Mouse (Mus musculus) MEL (cell line): ENCODE results near the gene Daglb. TPM values are rescaled to one million over a fixed set of nuclear protein-coding genes. Genes with fewer than 3 reads are reported as not detected.
A peak's percentile ranks its signal among the peaks of the same experiment; 100 is the strongest.

Source experiments
- DNase-seq: peaks from one replicate; pipeline ENCODE4 v3.0.0; 2011; ENCODE audit warnings: low read depth, low spot score
- H3K27ac ChIP-seq: 2 replicates; pipeline ENCODE4 v1.5.1; 2012; ENCODE audit warnings: low read depth, mild to moderate bottlenecking, control low read depth, low read length, moderate library complexity; ENCODE audit not compliant: control insufficient read depth
- H3K27me3 ChIP-seq, 2 experiments: fragments of 150-350 bp in 1 of 2; sonication (generic) in 1 of 2; 2 replicates each; pipeline ENCODE4 v1.6.1; 2012; ENCODE audit warnings: low read length in 2 of 2, mild to moderate bottlenecking in 2 of 2, improper control_type of control experiment in 1 of 2, moderate library complexity in 1 of 2; ENCODE audit not compliant: insufficient read depth in 2 of 2, control insufficient read depth in 1 of 2
- H3K36me3 ChIP-seq, 2 experiments: 2 replicates each; pipeline ENCODE4 v1.6.1; 2012 to 2014; ENCODE audit warnings: low read length in 2 of 2, improper control_type of control experiment in 1 of 2, inconsistent platforms in 1 of 2, mild to moderate bottlenecking in 1 of 2; ENCODE audit not compliant: insufficient read depth in 2 of 2, control insufficient read depth in 1 of 2
- H3K4me1 ChIP-seq, 2 experiments: fragments of 150-350 bp in 1 of 2; sonication (generic) in 1 of 2; 2 replicates each; pipeline ENCODE4 v1.6.1; 2012; ENCODE audit warnings: low read length in 2 of 2, improper control_type of control experiment in 1 of 2, mild to moderate bottlenecking in 1 of 2; ENCODE audit not compliant: insufficient read depth in 2 of 2, control insufficient read depth in 1 of 2
- H3K4me3 ChIP-seq, 2 experiments: fragments of 150-350 bp in 1 of 2; sonication (generic) in 1 of 2; 2 replicates each; pipeline ENCODE4 v1.5.1; 2012; ENCODE audit warnings: low read depth in 2 of 2, low read length in 2 of 2, mild to moderate bottlenecking in 2 of 2, moderate library complexity in 2 of 2, control low read depth in 1 of 2, improper control_type of control experiment in 1 of 2; ENCODE audit not compliant: control insufficient read depth in 1 of 2, insufficient read depth in 1 of 2
- H3K79me2 ChIP-seq: 2 replicates; pipeline ENCODE4 v1.6.1; 2012; ENCODE audit warnings: mild to moderate bottlenecking, low read length, moderate library complexity; ENCODE audit not compliant: control insufficient read depth, poor library complexity, insufficient read depth
- H3K9ac ChIP-seq: 2 replicates; pipeline ENCODE4 v1.6.1; 2012; ENCODE audit warnings: low read depth, mild to moderate bottlenecking, control low read depth, low read length, moderate library complexity; ENCODE audit not compliant: control insufficient read depth, poor library complexity, severe bottlenecking
- H3K9me3 ChIP-seq: fragments of 150-350 bp; sonication (generic); replicated peaks from 2 replicates; pipeline ENCODE4 v1.6.1; 2012; ENCODE audit warnings: mild to moderate bottlenecking, low read length, improper control_type of control experiment, moderate library complexity; ENCODE audit not compliant: insufficient read depth
- CTCF ChIP-seq, 3 experiments: IDR thresholded peaks in 2 of 3; conservative IDR thresholded peaks in 1 of 3; 2 replicates each; pipeline ENCODE4 v1.5.1; 2011 to 2012; ENCODE audit warnings: low read length in 3 of 3, low read depth in 2 of 3, mild to moderate bottlenecking in 2 of 3, improper control_type of control experiment in 1 of 3, inconsistent platforms in 1 of 3, mixed read lengths in 1 of 3, moderate library complexity in 1 of 3; ENCODE audit not compliant: control insufficient read depth in 1 of 3, insufficient read depth in 1 of 3, poor library complexity in 1 of 3, severe bottlenecking in 1 of 3
- E2F4 ChIP-seq: IDR thresholded peaks from 2 replicates; pipeline ENCODE4 v1.6.1; 2011; ENCODE audit warnings: low read depth, low read length, improper control_type of control experiment, borderline replicate concordance
- EP300 ChIP-seq, 2 experiments: IDR thresholded peaks; 2 replicates each; pipeline ENCODE4 v1.6.1; 2011; ENCODE audit warnings: improper control_type of control experiment in 2 of 2, low read length in 2 of 2, low read depth in 1 of 2, mild to moderate bottlenecking in 1 of 2
- ETS1 ChIP-seq: IDR thresholded peaks from 2 replicates; pipeline ENCODE4 v1.6.1; 2012; ENCODE audit warnings: low read depth, mild to moderate bottlenecking, inconsistent platforms, low read length, improper control_type of control experiment, moderate library complexity
- JUND ChIP-seq: IDR thresholded peaks from 2 replicates; pipeline ENCODE4 v1.6.1; 2011; ENCODE audit warnings: low read depth, mild to moderate bottlenecking, improper control_type of control experiment, low read length
- KAT2A ChIP-seq: conservative IDR thresholded peaks from 2 replicates; pipeline ENCODE4 v1.6.1; 2012; ENCODE audit warnings: low read depth, low read length, improper control_type of control experiment, inconsistent platforms
- MAZ ChIP-seq: IDR thresholded peaks from 2 replicates; pipeline ENCODE4 v1.6.1; 2012; ENCODE audit warnings: low read depth, mild to moderate bottlenecking, inconsistent platforms, low read length, improper control_type of control experiment
- MEF2A ChIP-seq: IDR thresholded peaks from 2 replicates; pipeline ENCODE4 v1.6.1; 2014; ENCODE audit warnings: low read depth, mild to moderate bottlenecking, inconsistent platforms, low read length, improper control_type of control experiment; ENCODE audit not compliant: poor library complexity, insufficient replicate concordance, severe bottlenecking; ENCODE audit errors: extremely low read depth
- MYB ChIP-seq: IDR thresholded peaks from 2 replicates; pipeline ENCODE4 v1.6.1; 2011; ENCODE audit warnings: mild to moderate bottlenecking, low read depth, low read length, improper control_type of control experiment
- MYC ChIP-seq: IDR thresholded peaks from 2 replicates; pipeline ENCODE4 v1.6.1; 2011; ENCODE audit warnings: low read depth, mild to moderate bottlenecking, low read length, improper control_type of control experiment, moderate library complexity
- POLR2A ChIP-seq, 2 experiments: IDR thresholded peaks; 2 replicates each; pipeline ENCODE4 v1.6.1; 2011 to 2012; ENCODE audit warnings: low read length in 2 of 2, mild to moderate bottlenecking in 2 of 2, control low read depth in 1 of 2, improper control_type of control experiment in 1 of 2, low read depth in 1 of 2, moderate library complexity in 1 of 2; ENCODE audit not compliant: control insufficient read depth in 1 of 2, insufficient read depth in 1 of 2, poor library complexity in 1 of 2
- POLR2AphosphoS5 ChIP-seq: IDR thresholded peaks from 2 replicates; pipeline ENCODE4 v1.6.1; 2012; ENCODE audit warnings: low read depth, borderline replicate concordance, mild to moderate bottlenecking, inconsistent platforms, low read length, moderate library complexity, mixed read lengths
- RAD21 ChIP-seq: IDR thresholded peaks from 2 replicates; pipeline ENCODE4 v1.6.1; 2011; ENCODE audit warnings: mild to moderate bottlenecking, low read depth, low read length, improper control_type of control experiment
- RCOR1 ChIP-seq: IDR thresholded peaks from 2 replicates; pipeline ENCODE4 v1.6.1; 2012; ENCODE audit warnings: low read depth, mild to moderate bottlenecking, inconsistent platforms, low read length, improper control_type of control experiment
- SIN3A ChIP-seq: IDR thresholded peaks from 2 replicates; pipeline ENCODE4 v1.6.1; 2012; ENCODE audit warnings: low read length, improper control_type of control experiment, inconsistent platforms
- SMC3 ChIP-seq: IDR thresholded peaks from 2 replicates; pipeline ENCODE4 v1.6.1; 2011; ENCODE audit warnings: low read depth, low read length, improper control_type of control experiment
- TBP ChIP-seq: IDR thresholded peaks from 2 replicates; pipeline ENCODE4 v1.8.0; 2011; ENCODE audit warnings: low read depth, low read length, improper control_type of control experiment
- UBTF ChIP-seq: IDR thresholded peaks from 2 replicates; pipeline ENCODE4 v1.6.1; 2012; ENCODE audit warnings: low read depth, mild to moderate bottlenecking, inconsistent platforms, low read length, improper control_type of control experiment, moderate library complexity, borderline replicate concordance; ENCODE audit not compliant: insufficient read depth
- USF1 ChIP-seq: IDR thresholded peaks from 2 replicates; pipeline ENCODE4 v1.6.1; 2014; ENCODE audit warnings: low read depth, mild to moderate bottlenecking, inconsistent platforms, low read length, improper control_type of control experiment, moderate library complexity
- ZMIZ1 ChIP-seq: IDR thresholded peaks from 2 replicates; pipeline ENCODE4 v1.6.1; 2012; ENCODE audit warnings: low read depth, mild to moderate bottlenecking, inconsistent platforms, low read length, improper control_type of control experiment, moderate library complexity
- polyA plus RNA-seq, 2 experiments: library from polyadenylated mRNA; stranded (reverse) in 1 of 2; unstranded in 1 of 2; fragments of >175 nt in 1 of 2; fragments of >200 nt in 1 of 2; gene quantifications; 2 replicates each; pipeline versions ENCODE4 v1.2.1 to v1.2.4; 2012; ENCODE audit warnings: low replicate concordance in 2 of 2, low read depth in 1 of 2; ENCODE audit not compliant: insufficient read length in 2 of 2, insufficient read depth in 1 of 2, missing spikeins in 1 of 2
- total RNA-seq: library from RNA; depleted of rRNA; stranded (reverse); fragments of 300-350 nt; gene quantifications from 2 replicates; pipeline ENCODE4 v1.2.3, GENCODE M21; 2012

Daglb gene
- total and polyA plus RNA-seq, 3 experiments = 8.9 to 10.4 TPM; not detected in 1

DNA sequence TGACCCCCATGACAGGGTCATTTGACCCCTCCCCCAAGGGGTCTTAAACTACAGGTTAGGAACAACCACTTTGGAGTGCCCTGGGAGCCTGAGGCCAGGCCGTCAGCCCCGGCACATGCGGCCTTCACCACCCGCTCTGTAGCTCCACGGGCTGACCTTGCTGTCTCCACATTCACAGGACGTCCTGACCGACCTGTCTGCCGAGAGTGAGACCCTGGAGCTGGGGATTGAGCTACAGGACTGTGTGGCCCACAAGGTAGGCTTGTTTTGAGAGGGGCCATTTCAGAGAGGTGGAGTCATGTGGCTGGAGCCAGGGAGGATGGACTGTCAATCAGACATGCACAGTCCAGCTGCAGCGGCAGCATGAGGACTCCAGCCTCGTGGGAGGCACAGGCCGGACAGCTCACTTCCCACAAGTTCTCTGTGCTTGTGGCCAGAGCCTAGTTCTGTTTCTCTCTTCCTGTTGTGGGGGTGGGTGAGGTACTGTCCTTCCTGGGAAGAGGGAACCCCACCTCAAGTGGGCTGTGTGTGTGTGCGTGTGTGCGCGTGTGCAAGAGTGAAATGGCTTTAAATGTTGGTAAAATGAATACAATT, 25.5 kb downstream of the Daglb start:
- no peak overlapping the region for H3K27ac ChIP-seq

DNA sequence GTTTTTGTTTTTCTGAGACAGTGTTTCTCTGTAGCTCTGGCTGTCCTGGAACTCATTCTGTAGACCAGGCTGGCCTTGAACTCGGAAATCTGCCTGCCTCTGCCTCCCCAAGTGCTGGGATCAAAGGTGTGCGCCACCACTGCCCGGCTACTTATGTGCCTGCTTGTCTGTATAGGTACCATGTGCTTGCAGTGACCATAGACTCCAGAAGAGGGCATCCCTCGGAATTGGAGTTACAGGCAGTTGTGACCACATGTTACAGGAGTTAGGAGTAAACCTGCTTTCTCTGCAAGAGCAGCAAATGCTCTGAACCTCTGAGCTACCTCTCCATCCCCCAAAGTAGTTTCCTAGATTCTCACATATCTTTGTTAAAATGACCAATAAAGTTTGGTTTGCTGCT, 27.4 kb downstream of the Daglb start:
- no peak overlapping the region for H3K9ac ChIP-seq
- H3K36me3 ChIP-seq = peaks cover 0 to 4% of the 10 kb centered on the region in 2 experiments; a peak in 2 of 4 replicates
- H3K27ac ChIP-seq = no peak overlapping the region
- H3K79me2 ChIP-seq = no peaks in the 10 kb centered on the region
- no peak overlapping the region for H3K4me3 ChIP-seq
- H3K27me3 ChIP-seq = no peaks in the 10 kb centered on the region
- TF ChIP-seq SIN3A (no peak), MYC (0 out of 2 replicates have a peak, but pooled peaks have one; percentile 36), MEF2A (no peak), CTCF (IDR thresholded peaks at IDR 0.05 in 2 of 3, conservative IDR thresholded peaks at IDR 0.05 in 1 of 3; ENCODE audit: control insufficient read depth in 1 of 3, insufficient read depth in 1 of 3, low read depth in 2 of 3, low read length in 3 of 3, poor library complexity in 1 of 3, severe bottlenecking in 1 of 3) (peak; percentile 6 to 25 (median 22); a peak in 4 of 6 replicates), SMC3 (peak; percentile 34)
- peak; percentile 38 for DNase-seq
- H3K4me1 ChIP-seq = no peaks in the 10 kb centered on the region
- H3K9me3 ChIP-seq = no peaks in the 10 kb centered on the region

More for the DNA sequence above, 25.5 kb downstream of the Daglb start:
- H3K4me1 ChIP-seq = no peaks in the 10 kb centered on the region
- TF ChIP-seq KAT2A (no peak), ZMIZ1 (no peak), CTCF (IDR thresholded peaks at IDR 0.05 in 2 of 3, conservative IDR thresholded peaks at IDR 0.05 in 1 of 3; ENCODE audit: control insufficient read depth in 1 of 3, insufficient read depth in 1 of 3, low read depth in 2 of 3, low read length in 3 of 3, poor library complexity in 1 of 3, severe bottlenecking in 1 of 3) (no peak), RCOR1 (no peak), JUND (no peak), POLR2A (IDR thresholded peaks at IDR 0.05; ENCODE audit: control insufficient read depth in 1 of 2, insufficient read depth in 1 of 2, low read depth in 1 of 2, low read length in 2 of 2, poor library complexity in 1 of 2) (no peak), MAZ (no peak), UBTF (no peak), ETS1 (no peak), EP300 (IDR thresholded peaks at IDR 0.05; ENCODE audit: low read depth in 1 of 2, low read length in 2 of 2) (no peak), TBP (no peak), MEF2A (no peak), USF1 (no peak), MYC (no peak), POLR2AphosphoS5 (no peak), RAD21 (no peak), MYB (no peak), E2F4 (no peak)
- H3K36me3 ChIP-seq = peaks cover 0 to 2% of the 10 kb centered on the region in 2 experiments; a peak in 2 of 4 replicates
- no peaks in the 10 kb centered on the region for H3K9me3 ChIP-seq
- no peaks in the 10 kb centered on the region for H3K79me2 ChIP-seq
- no peak overlapping the region for H3K4me3 ChIP-seq
- H3K27me3 ChIP-seq = no peaks in the 10 kb centered on the region
- no peak overlapping the region for H3K9ac ChIP-seq
- DNase-seq = no peak
